9 mouse cellular contexts compared by ENCODE assay signal in the genomic region with DNA sequence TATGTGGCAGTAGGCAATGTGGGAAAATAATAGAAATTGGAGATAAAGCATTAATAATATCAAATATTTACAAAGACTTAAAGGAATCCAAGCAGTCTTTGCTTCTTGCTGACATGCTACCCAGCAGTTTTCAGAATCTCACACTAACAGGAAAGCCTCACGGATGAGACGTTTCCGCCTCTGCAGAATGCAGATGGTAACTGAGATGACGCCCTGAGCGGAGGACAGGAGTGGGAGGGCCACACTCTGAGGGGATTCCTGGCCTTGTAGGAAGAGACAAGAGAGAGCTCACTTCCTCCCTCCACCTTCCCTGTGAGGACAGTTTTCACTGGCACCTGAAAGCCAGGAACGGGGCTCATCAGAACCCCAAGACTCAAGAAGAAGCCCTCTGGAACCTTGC.
"Had no signal": no experiment of that assay in that cellular context is flagged by ENCODE, and none has a peak within 500 bp of the region (broad histone marks: within the 10 kb centered on the region; RNA-seq: fewer than 3 reads in every experiment).

No protein-coding gene starts in this region.

- DNase-seq: kidney, adult 2 months; kidney, postnatal 25 days; lung, adult 18-20 months; lung, postnatal 10 days; lung, postnatal 36 days; midbrain, embryonic 14.5 days; thymus, adult 2 months; thymus, postnatal 14 days; thymus, postnatal 4 days had no signal
